Mouse (Mus musculus) gastrocnemius, postnatal 36 days (tissue): Measurements from ENCODE around the gene Oas1c. TPM values are rescaled to one million over a fixed set of nuclear protein-coding genes. Genes with fewer than 3 reads are reported as not detected.
"Not testable (repeated sequence)": the region's sequence is repeated elsewhere in the genome, so short reads cannot be mapped to it uniquely, and the experiment has no call there.

ENCODE experiments used
- DNase-seq, 2 experiments: peaks; one replicate each; pipeline ENCODE4 v3.0.0; 2022
- intact Hi-C: fragments of 180-260 bp; cut with DNase I; formaldehyde crosslinking; loops from one replicate; pipeline ENCODE4 v1.15.1; 2025
- long read RNA-seq, 2 experiments: library from polyadenylated mRNA; stranded (forward); transcript quantifications; one replicate each; pipeline ENCODE4 v2.0.0; 2021
- total RNA-seq, 2 experiments: library from RNA; stranded (reverse); gene quantifications; 2 replicates each; pipeline ENCODE4 v1.2.3; 2021

Oas1c gene
- total RNA-seq, result under 1 TPM; 0.15 to 0.30 TPM
- long read RNA-seq, experiment 1, partial matches to known transcripts, result 1 of 1 reads
- long read RNA-seq, experiment 1, other reads (novel, unspliced or antisense), result 0 of 1 reads
- long read RNA-seq, experiment 2, result 0 reads

DNA sequence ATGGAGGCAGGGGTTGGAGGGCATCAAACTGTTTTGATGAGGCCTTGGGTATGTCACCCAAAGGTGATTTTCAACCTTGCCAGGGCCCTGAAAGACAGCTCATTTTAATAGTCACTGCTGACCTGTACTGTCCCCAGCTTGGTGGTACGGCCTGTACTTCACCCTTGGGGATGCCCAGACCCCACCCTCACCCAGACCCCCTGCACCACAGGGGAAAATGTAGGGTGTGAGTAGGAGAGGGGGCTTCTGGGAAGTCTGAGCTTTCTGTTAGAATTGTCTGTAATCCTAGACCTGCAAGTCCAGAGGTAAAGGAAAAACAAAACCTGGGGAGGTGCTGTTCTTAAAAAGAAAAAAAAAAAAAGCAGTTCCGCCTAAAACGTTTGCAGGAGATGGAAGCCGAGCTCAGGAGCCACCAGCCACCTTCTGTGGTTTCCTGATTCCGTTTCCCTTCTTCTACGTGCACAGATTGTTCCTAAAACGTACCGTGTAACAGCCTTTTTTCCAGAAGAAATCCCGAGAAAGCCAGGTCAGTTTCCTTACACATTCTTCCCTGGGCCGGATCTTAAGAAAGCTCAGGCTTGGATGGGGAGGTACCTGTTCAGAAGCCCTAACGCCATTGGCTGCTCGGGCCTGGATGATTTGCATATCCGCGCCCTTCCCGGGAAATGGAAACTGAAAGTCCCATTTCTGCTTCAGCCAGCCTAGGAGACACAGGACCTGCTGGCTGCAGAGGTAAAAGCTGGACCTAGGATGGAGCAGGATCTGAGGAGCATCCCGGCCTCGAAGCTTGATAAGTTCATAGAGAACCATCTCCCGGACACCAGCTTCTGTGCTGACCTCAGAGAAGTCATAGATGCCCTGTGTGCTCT, at the start of gene Oas1c:
Gene Oas1c (minus strand): TSS at position 564 of the 869 bp plus-strand sequence.
- intact Hi-C loops, result no loop called here
- peak; percentile 67 to 73 for DNase-seq

DNA sequence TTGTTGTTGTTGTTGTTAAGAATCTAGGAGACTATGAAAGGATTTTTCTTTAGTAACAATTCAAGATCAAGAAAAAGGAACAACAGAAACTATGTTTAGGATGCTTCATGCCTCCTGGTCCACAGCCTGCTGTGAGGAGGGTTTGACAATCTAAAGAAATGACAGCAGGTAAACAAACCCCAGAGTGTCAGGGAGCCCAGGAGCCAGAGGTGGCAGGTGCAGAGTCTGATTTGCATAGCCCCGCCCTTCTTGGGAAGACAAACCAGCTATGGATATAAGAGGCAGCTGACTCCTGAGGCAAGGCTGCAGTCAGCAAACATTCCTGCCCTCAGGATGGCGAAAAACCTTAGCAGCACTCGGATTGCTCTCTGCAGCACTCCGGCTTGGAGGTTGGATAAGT, 48.8 kb upstream of the Oas1c start, which contains the start of gene Oas1h:
Gene Oas1h (plus strand): TSS at position 301 of the 400 bp plus-strand sequence.
- intact Hi-C loops, result no loop called here
- DNase-seq, result no peak

DNA sequence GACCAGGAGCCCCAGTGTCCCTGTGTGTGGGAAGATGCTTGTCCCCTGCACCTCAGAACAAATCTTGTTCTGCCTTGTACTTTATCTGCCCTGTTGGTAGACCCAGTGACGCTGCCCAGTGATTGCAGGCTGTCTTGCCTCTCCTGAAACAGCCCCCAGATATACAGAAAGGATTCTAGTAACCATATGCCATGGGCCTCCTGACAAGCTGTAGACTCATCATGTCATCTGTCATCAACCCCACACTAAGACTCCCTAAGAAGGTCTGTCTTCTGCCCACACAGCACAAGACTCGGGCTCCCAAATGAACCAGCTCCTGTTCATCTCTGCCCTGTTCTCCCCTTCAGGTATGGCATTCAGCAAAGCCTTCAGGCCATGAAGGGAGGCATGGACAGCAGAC, 46.9 kb upstream of the Oas1c start:
- intact Hi-C loops, result no loop called here
- no peak for DNase-seq

DNA sequence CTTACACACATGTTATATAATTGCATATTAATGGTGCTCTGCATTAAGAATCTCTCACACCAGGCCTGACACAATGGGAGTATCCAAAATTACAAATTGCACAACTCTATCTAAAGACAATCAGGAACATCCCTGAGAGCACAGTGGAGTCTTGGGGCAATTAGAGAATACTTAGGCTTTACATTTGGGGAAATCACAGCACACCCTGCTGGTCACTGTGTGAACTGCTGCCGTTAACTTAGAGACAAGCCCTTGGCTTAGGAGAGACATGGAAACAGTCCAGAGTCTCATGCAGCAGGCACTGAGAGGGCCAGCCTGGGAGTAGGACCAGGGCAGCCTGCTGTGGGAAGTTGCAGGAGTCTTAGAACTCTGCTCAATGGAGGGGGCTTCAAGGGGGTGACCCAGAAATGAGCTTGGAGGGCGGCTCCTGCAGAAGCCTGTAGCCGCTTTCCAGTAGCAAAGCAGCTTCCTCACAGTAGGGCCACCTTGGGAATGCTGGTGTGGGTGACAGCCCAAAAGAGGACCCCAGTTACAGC, 37.4 kb upstream of the Oas1c start:
- no peak for DNase-seq
- intact Hi-C loops, result no loop called here

DNA sequence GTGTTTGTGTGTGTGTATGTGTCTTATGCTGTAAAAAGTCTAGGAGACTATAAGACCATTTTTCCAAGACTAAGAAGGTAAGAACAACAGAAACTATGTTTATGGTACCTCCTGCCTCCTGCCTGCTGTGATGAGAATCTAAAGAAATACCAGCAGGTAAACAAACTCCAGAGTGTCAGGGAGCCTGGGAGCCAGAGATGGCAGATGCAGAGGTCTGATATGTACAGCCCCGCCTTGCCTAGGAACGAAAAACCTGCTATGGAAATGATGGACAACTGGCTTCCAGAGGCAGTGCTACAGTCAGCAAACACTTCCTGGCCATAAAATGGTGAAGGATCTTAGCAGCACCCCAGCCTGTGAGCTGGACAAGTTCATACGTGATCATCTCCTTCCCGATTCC, 34.8 kb upstream of the Oas1c start, which contains the start of gene Oas1f:
Gene Oas1f (plus strand): TSS at position 301 of the 400 bp plus-strand sequence.
- no peak for DNase-seq
- intact Hi-C loops, result no loop called here

DNA sequence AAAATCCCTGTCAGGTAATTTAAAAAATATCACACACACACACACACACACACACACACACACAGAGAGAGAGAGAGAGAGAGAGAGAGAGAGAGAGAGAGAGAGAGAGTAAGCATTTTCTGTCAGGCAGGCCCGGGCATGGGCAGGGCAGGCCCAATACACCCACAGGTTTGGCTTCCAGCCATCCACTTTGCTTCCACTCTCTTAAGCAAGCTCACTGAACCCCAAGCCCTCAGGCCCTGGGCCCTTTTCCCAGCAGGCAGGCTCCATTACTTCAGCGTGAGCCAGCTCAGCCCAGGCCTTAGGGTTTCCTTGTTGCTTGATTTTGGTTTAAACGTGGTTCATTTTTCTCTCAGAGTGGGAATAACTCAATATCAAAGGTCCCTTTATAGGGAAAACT, 32.4 kb upstream of the Oas1c start:
- intact Hi-C loops, result no loop called here
- DNase-seq, result no peak

DNA sequence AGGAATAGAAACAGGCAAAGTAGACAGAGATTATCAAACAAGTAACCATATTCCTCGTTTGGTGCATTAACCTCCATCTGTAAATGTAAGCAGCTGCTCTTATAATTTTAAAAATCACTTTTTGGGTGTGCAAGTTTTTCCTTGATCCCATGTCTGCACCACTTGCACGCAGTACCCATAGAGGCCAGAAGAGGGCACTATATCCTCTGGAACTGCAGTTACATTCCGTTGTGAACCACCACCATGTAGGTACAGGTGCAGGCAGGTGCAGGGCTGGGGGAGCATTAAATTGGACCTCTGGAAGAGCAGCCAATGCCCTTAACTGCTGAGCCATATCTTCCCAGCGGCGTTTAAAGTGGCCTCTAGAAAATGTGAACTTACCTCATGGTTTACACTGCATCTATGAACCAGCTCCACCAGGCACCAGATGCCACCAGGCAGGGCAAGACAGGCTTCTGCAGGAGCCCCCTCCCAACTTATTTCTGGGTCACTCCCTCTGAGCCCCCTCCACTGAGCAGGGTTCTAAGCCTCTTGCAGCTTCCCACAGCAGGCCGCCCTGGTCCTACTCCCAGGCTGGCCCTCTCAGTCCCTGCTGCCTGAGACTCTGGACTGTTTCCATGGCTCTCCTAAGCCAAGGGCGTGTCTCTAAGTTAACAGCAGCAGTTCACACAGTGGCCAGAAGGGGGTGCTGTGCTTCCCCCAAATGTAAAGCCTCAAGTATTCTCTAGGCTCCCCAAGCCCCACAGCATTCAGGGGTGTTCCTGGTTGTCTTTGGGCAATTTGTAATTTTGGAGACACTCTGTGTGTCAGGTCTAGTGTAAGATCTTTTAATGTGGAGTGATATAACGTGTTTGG, 24.6 kb upstream of the Oas1c start:
- no peak for DNase-seq
- intact Hi-C loops, result no loop called here

DNA sequence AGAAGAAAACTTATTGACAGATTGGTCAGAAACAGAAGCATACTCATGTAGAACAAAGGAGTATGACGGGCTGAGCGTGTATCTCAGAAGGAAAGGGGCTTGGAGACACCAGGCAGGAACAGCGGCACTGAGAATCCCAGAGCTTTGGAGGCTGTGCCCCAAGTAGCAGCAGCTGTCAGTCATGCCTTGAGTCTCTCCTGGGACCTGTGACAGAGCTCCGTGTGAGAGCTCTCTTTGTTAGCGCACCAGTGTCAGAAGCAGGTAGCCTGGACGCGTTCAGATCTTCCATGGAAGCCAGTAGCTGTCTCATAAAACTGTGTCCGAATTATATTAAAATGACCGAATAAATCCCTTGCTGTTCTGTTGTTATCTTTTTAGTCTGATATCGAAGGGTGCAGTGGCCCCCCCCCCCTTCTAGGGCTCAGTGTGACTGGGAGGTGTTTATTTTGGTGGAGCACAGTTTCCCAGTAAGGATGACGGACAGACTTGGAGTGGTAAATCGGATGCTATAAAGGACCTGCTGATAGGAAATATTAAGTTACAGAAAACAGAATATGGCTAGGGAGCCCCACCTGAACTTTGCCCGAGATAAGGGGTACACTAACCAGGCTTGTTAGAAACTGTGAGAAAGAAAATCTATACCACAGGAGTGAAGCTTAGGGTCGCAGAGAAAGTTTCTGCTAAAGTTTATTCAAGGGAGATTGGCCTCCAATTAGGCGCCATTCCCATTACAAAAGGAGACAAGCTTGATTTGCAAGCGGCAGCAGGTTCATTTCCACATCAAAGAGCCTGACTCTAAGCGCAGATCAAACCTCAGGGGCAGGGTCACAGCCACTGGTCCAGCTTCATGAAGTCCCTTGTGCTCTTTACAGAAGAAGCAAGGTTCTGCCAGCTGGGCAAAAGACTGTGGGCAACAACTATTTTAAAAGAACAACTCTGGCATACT, 21.3 kb upstream of the Oas1c start:
- no peak for DNase-seq
- intact Hi-C loops, result no loop called here

DNA sequence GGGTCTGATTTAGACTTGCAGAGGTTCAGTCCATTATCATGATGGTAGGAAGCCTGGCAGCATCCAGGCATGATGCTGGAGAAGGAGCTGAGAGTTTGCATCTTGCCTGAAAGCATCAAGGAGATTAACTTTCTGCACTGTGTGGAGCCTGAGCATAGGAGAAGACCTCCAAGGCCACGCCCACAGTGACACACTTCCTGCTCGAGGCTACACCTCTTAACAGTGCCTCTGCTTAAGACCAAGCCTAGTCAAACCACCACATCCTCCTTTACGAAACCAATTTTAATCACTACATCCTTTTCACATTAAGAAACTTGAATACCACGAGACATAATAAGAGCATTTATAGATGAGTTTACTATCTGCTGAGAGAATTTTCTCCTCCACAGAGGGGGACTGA, 18.7 kb upstream of the Oas1c start:
- no peak for DNase-seq
- intact Hi-C loops, result no loop called here

DNA sequence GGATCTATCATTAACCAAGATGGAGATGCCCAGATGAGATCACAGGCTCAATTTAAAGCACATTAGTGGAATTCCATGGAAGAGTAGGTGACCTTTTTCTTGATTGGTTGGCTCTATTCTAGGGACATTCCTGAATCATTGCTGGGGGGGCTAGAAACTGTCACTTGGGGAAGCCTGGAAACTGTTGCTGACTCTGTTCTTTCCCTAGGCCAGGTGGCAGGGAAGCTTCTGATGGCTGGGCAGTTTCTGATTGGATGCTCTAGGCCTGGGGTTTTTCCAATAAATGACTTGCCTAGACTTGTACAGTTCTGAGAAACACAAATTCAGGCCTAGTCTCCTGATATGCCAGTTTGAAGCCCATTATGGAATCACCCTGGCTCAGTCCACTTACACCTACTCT, 6.7 kb upstream of the Oas1c start:
- DNase-seq, result no peak
- intact Hi-C loops, result loop anchor here (5.0 kb wide), 1 partner anchor 123 kb away; no protein-coding TSS in a partner anchor

DNA sequence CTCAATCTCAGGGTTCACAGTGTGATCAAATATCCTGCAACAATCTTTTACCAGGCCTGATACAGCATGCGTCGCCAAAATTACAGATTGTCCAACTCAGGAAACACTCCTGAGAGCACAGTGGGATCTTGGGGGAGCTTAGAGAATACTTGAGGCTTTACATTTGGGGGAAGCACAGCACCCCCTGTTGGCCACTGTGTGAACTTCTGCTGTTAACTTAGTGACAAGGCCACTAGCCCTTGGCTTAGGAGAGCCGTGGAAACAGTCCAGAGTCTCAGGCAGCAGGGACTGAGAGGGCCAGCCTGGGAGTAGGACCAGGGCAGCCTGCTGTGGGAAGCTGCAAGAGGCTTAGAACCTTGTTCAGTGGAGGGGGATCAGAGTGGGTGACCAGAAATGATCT, 3.6 kb upstream of the Oas1c start:
- intact Hi-C loops, result loop anchor here (5.0 kb wide), 1 partner anchor 126 kb away; no protein-coding TSS in a partner anchor
- no peak for DNase-seq

DNA sequence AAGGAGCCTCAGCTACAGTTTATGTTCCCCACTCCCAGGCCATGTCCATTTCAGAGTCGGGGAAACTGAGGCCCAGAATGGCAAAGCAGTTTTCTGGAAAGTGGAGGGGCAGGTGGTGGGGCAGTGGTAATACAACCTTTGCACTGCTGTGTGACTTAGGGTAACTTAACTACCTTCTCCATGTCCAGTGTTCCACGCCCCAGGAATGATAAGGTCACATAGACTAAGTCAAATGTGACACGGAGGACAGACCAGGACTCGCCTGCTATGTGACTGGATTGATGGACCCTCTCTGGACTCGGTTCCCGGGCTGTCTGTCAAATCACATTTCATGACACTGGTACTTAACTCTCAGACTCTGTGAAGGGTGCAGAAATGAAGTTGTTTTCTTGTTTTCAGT, 709 bp upstream of the Oas1c start:
- no peak for DNase-seq
- intact Hi-C loops, result no loop called here

DNA sequence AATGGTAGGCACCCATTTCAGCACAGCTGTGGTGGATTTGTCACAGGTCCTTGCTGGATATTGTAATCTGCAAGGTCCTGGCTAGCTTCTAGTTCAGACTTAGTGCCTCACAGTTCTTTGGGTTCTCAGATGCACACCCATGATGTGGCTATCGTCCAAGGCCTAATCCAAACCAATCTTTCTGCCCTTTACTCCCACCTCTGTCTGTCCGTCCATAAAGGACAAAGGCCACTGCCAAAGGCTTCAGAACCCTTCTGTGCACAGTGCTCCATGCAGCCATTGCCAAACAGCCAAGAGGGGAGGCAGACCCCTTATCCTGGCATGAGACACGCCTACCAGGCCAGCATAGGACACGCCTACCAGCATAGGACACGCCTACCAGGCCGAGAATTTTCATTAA, 3.1 kb downstream of the Oas1c start:
- intact Hi-C loops, result no loop called here
- DNase-seq, result no peak

DNA sequence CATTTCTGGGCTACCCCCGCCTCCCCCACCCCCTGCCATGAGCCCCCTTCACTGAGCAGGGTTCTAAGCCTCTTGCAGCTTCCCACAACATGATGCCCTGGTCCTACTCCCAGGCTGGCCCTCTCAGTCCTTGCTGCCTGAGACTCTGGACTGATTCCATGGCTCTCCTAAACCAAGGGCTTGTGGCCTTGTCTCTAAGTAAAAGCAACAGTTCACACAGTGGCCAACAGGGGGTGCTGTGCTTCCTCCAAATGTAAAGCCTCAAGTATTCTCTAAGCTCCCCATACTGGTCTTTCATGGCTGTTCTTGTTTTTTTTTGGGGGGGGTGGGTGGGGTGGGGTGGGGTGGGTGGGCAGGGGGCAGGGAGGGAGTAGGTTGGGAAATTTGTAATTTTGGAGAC, 5.9 kb downstream of the Oas1c start:
- intact Hi-C loops, result no loop called here
- no peak for DNase-seq

DNA sequence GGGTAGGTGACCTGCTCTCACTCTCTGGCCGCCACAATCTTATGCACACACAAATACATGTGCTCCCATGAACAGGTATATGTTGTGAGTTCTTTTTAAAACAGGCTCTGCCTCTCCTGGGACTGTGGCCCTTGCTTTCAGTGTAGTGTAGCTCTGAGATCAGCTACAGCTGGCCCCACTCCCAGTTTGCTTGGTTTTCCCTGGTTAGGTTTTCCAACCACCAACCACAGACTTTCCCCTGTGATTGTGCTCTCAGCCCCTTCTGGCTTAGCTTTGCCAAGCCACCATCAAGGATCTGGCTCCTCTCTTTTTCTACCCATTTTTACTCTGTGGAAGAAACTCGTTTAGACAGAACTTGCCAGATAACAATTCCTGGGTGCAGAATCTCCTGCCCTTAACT, 8.7 kb downstream of the Oas1c start:
- intact Hi-C loops, result no loop called here
- no peak for DNase-seq

DNA sequence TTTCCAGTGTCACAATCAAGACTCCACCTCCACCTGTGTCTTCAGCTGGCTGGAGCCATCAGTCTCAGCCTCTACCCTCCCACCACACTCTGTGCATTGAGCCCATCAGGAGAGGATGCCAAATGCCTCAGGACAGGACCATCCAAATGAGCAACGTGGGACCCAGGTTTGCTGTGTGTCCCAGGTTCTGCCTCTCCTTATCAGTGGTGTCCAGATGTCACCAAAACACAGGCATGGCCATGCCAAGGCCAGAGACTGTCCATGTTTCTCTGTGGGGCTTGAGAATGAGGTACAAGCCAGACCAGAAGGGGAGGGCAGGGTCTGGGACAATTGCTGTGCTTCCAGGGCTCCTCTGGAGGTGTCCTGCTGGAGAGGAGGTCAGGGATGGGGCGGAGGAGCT, 13.4 kb downstream of the Oas1c start:
- intact Hi-C loops, DNase-seq: not testable (repeated sequence)

DNA sequence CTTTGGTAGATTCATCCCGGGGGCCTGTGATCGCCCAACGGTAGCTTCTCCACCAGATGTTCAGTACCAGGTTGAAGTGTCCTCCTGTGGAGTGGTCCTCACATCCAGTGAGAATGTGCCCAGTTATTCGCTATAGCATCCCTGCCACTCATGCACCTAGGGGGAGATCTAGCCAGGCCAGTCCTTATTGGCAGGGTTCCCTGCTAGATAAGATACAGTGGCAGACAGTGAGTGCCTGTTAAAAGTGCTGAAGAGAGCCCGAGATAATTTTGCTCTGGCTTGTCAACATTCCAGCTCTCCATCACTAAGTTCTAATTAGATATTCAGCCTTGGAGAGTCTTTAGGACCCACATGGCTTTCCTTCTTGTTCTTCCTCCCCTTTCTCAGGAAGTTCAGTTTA, 14.2 kb downstream of the Oas1c start:
- DNase-seq, intact Hi-C loops: not testable (repeated sequence)

DNA sequence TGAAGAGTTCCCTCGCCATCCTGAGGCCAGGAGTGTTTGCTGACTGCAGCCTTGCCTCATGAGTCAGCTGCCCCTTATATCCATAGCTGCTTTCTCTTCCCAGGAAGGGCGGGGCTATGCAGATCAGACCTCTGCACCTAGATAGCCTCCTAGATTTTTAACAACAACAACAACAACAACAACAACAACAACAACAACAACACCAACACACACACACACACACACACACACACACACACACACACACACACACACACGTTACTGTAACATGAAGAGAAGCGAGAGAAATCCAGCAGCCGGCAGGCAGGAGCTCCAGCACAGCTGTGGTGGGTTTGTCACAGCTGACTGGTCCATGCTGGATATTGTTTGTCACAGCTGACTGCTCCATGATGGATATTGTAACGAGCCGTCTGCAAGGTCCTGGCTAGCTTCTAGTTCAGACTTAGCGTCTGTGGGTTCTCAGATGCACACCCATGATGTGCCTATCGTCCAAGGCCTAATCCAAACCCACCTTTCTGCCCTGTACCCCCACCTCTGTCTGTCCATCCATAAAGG, 16.8 kb downstream of the Oas1c start, which contains the start of gene Oas1e:
Gene Oas1e (minus strand): TSS at position 51 of the 555 bp plus-strand sequence.
- DNase-seq, intact Hi-C loops: not testable (repeated sequence)

DNA sequence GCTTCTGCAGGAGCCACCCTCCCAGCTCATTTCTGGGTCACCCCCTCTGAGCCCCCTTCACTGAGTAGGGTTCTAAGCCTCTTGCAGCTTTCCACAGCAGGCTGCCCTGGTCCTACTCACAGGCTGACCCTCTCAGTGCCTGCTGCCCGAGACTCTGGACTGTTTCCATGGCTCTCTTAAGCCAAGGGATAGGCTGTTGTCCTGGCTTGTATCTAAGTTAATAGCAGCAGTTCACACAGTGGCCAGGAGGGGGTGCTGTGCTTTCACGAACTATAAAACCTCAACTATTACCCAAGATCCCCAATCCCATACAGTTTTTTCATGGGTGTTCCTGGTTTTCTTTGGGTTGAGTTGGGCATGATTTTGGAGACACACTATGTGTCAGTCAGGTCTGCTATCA, 19.3 kb downstream of the Oas1c start:
- intact Hi-C loops, result no loop called here
- DNase-seq, result peak in 1 of 2 experiments; percentile 25
